Mouse (Mus musculus) lung, postnatal 0 days (tissue): ENCODE data around the gene Gm20388.

ENCODE experiments used
- CTCF ChIP-seq: IDR thresholded peaks from 2 replicates; pipeline ENCODE4 v1.5.1; 2016; ENCODE audit warnings: antibody characterized with exemption, mild to moderate bottlenecking
- EP300 ChIP-seq: IDR thresholded peaks from 2 replicates; pipeline ENCODE4 v1.6.1; 2016; ENCODE audit warnings: antibody characterized with exemption, mild to moderate bottlenecking, control low read depth

DNA sequence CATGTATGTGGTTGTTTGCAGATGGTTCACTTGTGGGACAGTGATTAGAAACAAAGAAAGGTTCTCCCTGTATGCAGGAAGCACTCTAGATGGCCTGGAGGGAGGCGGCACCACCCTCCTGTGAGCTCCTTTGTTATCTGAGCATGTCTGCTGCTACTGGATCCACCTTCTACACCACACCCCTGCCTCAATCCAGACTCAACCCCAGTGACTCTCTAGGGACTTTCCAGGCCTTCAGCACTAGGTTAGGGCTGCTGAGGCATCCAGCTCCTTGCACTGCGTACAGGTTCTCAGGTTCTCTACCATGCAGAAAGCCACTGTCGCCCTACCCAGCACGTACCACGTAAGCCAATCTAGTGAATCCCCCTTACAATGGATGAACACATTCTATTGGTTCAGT, 3811.6 kb downstream of the Gm20388 start:
- TF ChIP-seq CTCF (no peak), EP300 (no peak)
